Mouse (Mus musculus): ENCODE measurements around the gene Rdh7.

- TF ChIP-seq POLR2A (IDR thresholded peaks at IDR 0.05; ENCODE audit: borderline replicate concordance, extremely low read depth, low read depth, low read length) (no peak), CTCF (IDR thresholded peaks at IDR 0.05; ENCODE audit: insufficient read depth, low read length) (no peak)
Measured at GRCm38 (mm10) chr10:127922241-127922640, 33.6 kb upstream of the Rdh7 start.
